Mouse (Mus musculus): Measurements from ENCODE around the gene Mtmr11. TPM values are rescaled to one million over a fixed set of nuclear protein-coding genes. Genes with fewer than 3 reads are reported as not detected.
A peak's percentile ranks its signal among the peaks of the same experiment; 100 is the strongest.
"Not testable (repeated sequence)": the region's sequence is repeated elsewhere in the genome, so short reads cannot be mapped to it uniquely, and the experiment has no call there.

The Mtmr11 gene
- polyA plus RNA-seq, 1 experiment from 2014 or later, result 26.6 TPM

DNA sequence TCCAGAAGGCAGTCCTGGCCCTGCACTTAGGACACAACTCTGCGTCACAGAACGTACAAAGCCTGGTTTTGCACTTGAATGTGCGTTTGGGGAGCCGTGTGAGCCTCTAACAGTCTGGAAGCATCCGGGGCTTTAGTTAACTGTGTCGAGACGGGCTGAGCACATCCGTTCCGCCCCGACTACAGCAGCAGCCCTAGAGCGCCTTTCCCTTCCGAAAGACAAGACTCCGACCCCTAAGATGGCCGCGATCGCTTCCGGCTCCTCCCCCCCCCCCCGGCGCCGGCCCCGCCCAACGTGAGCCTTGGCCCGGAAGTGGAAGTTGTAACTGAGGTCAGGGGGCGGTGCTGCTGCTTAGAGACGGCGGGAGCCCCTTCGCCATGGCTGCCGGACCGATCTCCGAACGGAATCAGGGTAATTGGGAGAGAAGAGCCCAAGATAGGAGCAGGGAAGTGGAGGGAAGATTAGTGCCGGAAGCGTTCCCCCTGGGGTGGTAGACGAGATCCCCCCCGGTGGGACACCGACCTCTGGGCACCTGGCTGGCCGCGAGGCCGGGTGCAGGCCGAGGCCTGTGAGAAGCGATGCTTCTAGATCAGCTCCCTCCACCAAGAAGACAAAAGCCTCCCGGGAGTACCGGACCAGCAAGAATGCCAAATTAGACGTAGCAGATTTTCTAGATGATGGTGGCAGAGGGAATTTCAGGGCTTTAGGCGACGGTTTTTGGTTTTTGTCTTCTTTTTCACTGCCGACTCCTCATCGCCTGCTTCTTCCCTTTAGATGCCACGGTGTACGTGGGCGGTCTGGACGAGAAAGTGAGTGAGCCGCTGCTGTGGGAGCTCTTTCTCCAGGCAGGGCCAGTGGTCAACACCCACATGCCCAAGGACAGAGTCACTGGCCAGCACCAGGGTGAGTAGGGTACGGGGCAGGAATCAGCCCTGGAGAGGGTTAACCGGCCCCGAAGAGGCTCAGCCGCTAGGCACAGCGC, 10.7 kb downstream of the Mtmr11 start, which contains the start of gene Sf3b4:
TSS of gene Sf3b4 (plus strand) at position 136 of the 982 bp plus-strand sequence.
- under 1% methylated on average over 58 of the region's 58 CpGs for WGBS
- peak within 1 kb of the TSS; percentile 99 for H3K27ac ChIP-seq (replicated peaks)

DNA sequence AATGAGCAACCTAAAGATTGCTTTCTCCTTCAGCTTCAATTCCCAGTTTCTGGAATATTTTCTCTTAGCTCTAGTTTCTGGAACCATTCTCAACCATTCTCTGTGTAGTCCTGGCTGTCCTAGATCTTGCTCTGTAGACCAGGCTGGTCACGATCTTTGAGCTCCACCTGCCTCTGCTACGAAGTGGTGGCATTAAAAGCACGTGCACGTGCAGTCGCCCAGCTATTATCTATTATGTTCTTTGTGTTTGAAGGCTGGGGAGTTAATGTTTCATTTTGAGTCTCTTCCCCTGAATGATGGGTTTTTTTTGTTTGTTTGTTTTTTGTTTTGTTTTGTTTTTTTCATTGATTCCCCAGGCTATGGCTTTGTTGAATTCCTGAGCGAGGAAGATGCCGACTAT, 11.4 kb downstream of the Mtmr11 start:
- Histone ChIP-seq H3K4me3 (replicated peaks) (peak overlapping the region; percentile 93), H3K27ac (replicated peaks) (no peak overlapping the region), H3K36me3 (peaks cover 49% of the 10 kb centered on the region), H3K4me1 (peaks cover 34% of the 10 kb centered on the region), H3K9ac (peak overlapping the region; percentile 74), H3K4me2 (replicated peaks) (peak overlapping the region; percentile 86), H3K27me3 (no peaks in the 10 kb centered on the region), H3K9me3 (replicated peaks) (no peaks in the 10 kb centered on the region)
- 27% methylated on average over 7 of the region's 7 CpGs for WGBS
- ATAC-seq (ENCODE audit: insufficient number of reproducible peaks, low FRiP score, low TSS enrichment, low read depth), result no peak

More for the DNA sequence above, 10.7 kb downstream of the Mtmr11 start, which contains the start of gene Sf3b4:
- H3K4me3 ChIP-seq (replicated peaks), result peak within 1 kb of the TSS; percentile 93
- H3K9ac ChIP-seq, result peak within 1 kb of the TSS; percentile 78
- H3K27me3 ChIP-seq, result no peaks in the 10 kb centered on the region
- ATAC-seq (ENCODE audit: insufficient number of reproducible peaks, low FRiP score, low TSS enrichment, low read depth), result peak; percentile 91
- H3K4me1 ChIP-seq, result peaks cover 34% of the 10 kb centered on the region
- H3K9me3 ChIP-seq (replicated peaks), result no peaks in the 10 kb centered on the region
- peak within 1 kb of the TSS; percentile 86 for H3K4me2 ChIP-seq (replicated peaks)
- peaks cover 43% of the 10 kb centered on the region for H3K36me3 ChIP-seq

DNA sequence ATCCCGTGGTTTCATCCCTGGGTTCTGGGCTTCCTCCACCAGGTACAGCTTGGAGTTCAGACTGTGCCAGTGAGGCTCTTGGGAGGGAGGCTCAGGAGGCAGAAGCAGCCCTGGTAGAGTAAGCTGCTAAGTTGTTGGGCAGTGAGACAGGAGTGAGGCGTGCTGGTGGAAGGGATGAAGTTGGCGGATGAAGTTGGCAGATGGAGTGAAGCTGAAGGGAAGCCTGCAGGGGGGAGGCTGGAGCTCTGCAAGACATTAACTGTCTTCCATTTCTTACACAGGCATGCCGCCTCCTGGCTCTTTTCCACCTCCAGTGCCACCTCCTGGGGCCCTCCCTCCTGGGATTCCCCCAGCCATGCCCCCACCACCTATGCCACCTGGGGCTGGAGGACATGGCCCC, 12.2 kb downstream of the Mtmr11 start:
- not testable (repeated sequence) for H3K27me3 ChIP-seq; H3K9me3 ChIP-seq (replicated peaks); H3K4me2 ChIP-seq (replicated peaks); H3K9ac ChIP-seq; H3K27ac ChIP-seq (replicated peaks); ATAC-seq (ENCODE audit: insufficient number of reproducible peaks, low FRiP score, low TSS enrichment, low read depth)
- peaks cover 36% of the 10 kb centered on the region for H3K4me1 ChIP-seq
- H3K36me3 ChIP-seq, result peaks cover 51% of the 10 kb centered on the region
- H3K4me3 ChIP-seq (replicated peaks), result peak overlapping the region; percentile 7; the same call in 1 of the 2 replicates
- 90% methylated on average over 4 of the region's 4 CpGs for WGBS

DNA sequence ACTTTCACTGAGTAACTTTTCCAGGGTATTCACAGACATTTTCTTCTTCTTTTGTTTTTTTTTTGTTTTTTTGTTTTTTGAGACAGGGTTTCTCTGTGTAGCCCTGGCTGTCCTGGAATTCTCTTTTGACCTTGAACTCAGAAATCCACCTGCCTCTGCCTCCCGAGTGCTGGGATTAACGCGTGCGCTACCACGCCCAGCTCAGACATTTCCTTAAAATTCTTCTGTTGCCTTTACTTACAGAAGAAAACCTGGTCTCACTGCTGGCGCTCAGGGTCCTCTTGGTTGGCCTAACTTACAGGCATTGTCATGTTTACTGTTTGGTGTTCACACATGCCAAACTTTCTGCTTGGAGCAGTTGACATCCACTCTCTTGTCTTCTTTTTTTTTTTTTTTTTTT, 13.4 kb downstream of the Mtmr11 start:
- no peaks in the 10 kb centered on the region for H3K27me3 ChIP-seq
- WGBS, result 94% methylated on average over 6 of the region's 6 CpGs
- no peak overlapping the region for H3K4me3 ChIP-seq (replicated peaks)
- H3K9me3 ChIP-seq (replicated peaks), result no peaks in the 10 kb centered on the region
- H3K4me2 ChIP-seq (replicated peaks), result no peak overlapping the region
- no peak overlapping the region for H3K27ac ChIP-seq (replicated peaks)
- no peak overlapping the region for H3K9ac ChIP-seq
- ATAC-seq (ENCODE audit: insufficient number of reproducible peaks, low FRiP score, low TSS enrichment, low read depth), result no peak
- peaks cover 42% of the 10 kb centered on the region for H3K36me3 ChIP-seq
- H3K4me1 ChIP-seq, result peaks cover 40% of the 10 kb centered on the region

DNA sequence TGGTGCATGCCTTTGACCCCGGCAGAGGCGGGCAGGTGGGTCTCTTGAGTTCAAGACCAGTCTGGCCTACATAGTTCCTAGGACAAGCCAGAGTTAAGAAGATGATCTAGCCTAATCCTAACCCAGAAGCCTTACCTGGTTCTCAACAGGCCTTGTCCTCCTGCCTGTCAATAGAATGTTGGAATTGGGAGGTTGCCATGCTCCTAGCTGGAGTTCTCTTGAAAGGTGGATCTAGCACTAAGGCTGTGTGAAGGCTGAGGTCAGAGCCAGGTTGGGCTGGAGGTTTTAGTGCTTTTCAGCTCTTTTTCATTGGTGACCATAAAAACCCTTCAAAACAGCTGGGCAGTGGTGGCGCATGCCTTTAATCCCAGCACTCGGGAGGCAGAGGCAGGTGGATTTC, 16.6 kb downstream of the Mtmr11 start:
- Histone ChIP-seq H3K4me2 (replicated peaks) (no peak overlapping the region), H3K9me3 (replicated peaks) (no peaks in the 10 kb centered on the region), H3K4me3 (replicated peaks) (no peak overlapping the region), H3K27ac (replicated peaks) (no peak overlapping the region), H3K36me3 (peaks cover 41% of the 10 kb centered on the region), H3K27me3 (no peaks in the 10 kb centered on the region), H3K9ac (no peak overlapping the region), H3K4me1 (peaks cover 43% of the 10 kb centered on the region)
- 88% methylated on average over 4 of the region's 4 CpGs for WGBS
- no peak for ATAC-seq (ENCODE audit: insufficient number of reproducible peaks, low FRiP score, low TSS enrichment, low read depth)

DNA sequence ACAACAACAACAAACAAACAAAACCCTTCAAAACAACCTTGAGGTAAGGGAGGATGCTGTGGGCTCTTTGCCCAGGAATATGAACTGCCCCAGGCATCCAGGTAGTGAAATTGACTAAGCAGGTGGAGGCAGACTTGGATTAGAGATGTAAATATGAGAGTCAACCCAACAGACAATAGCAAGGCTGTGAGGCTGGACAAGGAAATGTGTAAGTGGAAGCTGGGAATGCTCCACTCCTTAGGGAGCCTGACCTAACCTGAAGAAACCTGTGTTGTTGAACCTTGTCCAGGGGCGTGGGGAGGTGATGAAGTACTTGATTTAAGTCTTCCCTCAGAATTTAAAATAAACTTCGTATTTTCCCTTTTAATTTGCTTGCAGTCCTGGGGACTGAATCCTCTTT, 17.1 kb downstream of the Mtmr11 start:
- Histone ChIP-seq H3K4me3 (replicated peaks) (no peak overlapping the region), H3K9me3 (replicated peaks) (no peaks in the 10 kb centered on the region), H3K4me2 (replicated peaks) (no peak overlapping the region), H3K4me1 (peaks cover 40% of the 10 kb centered on the region), H3K9ac (no peak overlapping the region), H3K36me3 (peaks cover 41% of the 10 kb centered on the region), H3K27me3 (no peaks in the 10 kb centered on the region), H3K27ac (replicated peaks) (no peak overlapping the region)
- ATAC-seq (ENCODE audit: insufficient number of reproducible peaks, low FRiP score, low TSS enrichment, low read depth), result no peak
- WGBS, result 66% methylated on average over 2 of the region's 2 CpGs

DNA sequence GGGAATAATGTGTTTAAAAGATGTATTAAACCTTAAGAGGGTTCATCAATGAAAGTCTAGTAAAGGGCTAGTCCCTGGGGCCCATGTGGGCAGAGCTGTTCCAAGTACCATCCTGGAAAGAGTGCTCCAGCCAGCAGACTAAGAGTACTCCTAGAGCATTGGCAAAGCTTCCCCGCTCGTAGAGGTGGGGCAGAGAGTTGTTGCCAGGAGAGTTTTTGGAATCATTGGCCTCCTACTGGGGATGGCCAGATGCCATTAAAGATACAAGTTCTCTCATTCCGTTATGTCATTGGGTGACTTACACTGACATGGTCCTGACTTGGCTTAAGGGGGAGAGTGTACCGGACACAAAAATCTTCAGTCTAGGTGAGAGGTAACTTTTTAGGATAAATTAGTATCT, 17.7 kb downstream of the Mtmr11 start:
- no peaks in the 10 kb centered on the region for H3K27me3 ChIP-seq
- H3K4me1 ChIP-seq, result peaks cover 33% of the 10 kb centered on the region
- no peak overlapping the region for H3K4me2 ChIP-seq (replicated peaks)
- WGBS, result 54% methylated on average over 4 of the region's 4 CpGs
- H3K27ac ChIP-seq (replicated peaks), result no peak overlapping the region
- H3K4me3 ChIP-seq (replicated peaks), result no peak overlapping the region
- no peak for ATAC-seq (ENCODE audit: insufficient number of reproducible peaks, low FRiP score, low TSS enrichment, low read depth)
- H3K36me3 ChIP-seq, result peaks cover 38% of the 10 kb centered on the region
- no peaks in the 10 kb centered on the region for H3K9me3 ChIP-seq (replicated peaks)
- H3K9ac ChIP-seq, result no peak overlapping the region

DNA sequence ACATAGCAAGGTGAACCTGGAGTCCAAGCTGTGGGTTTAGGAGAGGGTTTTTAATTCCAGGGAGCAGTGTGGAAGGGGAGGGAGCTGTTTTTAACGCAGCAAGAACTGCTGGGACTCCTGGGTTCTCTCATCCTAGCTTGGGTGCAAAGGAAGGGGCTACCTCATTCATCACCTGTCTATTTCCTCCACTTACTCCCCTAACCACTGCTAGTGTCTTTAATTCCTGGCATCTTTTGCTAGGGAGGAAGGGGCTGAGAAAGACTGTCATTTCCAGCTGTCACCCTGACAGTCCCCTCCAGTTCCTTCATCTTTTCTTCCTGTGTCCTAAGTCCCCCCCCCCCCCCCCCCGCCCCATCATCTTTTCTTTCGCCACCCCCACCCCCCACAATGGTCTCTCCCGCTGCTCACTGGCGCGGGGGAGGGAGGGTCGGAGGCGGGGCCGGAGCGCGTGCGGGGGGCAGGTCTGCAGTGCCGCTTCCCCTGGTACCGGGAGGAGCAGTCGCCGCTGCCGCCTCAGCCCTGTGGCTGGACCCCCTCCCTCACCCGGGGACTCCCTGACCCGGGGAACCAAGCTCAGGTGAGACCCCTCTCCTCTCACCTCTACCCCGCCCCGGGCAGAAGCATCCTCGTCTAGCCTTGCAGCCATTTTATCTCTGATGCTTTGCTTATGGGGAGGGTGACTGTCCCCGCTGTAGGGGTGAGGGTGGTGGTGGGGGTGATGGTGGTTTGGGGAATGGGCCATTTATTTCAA, 19.1 kb downstream of the Mtmr11 start, which contains the start of gene Sv2a:
TSS of gene Sv2a (plus strand) at position 425 of the 751 bp plus-strand sequence.
- Histone ChIP-seq H3K9ac (peak within 1 kb of the TSS; percentile 37), H3K36me3 (peaks cover 26% of the 10 kb centered on the region), H3K4me2 (replicated peaks) (peak within 1 kb of the TSS; percentile 81), H3K4me1 (peaks cover 29% of the 10 kb centered on the region), H3K27ac (replicated peaks) (no peak within 1 kb of the TSS), H3K4me3 (replicated peaks) (peak within 1 kb of the TSS; percentile 57), H3K27me3 (no peaks in the 10 kb centered on the region), H3K9me3 (replicated peaks) (no peaks in the 10 kb centered on the region)
- ATAC-seq (ENCODE audit: insufficient number of reproducible peaks, low FRiP score, low TSS enrichment, low read depth), result peak; percentile 52; the same call in 1 of the 2 replicates
- WGBS, result 2% methylated on average over 22 of the region's 23 CpGs

DNA sequence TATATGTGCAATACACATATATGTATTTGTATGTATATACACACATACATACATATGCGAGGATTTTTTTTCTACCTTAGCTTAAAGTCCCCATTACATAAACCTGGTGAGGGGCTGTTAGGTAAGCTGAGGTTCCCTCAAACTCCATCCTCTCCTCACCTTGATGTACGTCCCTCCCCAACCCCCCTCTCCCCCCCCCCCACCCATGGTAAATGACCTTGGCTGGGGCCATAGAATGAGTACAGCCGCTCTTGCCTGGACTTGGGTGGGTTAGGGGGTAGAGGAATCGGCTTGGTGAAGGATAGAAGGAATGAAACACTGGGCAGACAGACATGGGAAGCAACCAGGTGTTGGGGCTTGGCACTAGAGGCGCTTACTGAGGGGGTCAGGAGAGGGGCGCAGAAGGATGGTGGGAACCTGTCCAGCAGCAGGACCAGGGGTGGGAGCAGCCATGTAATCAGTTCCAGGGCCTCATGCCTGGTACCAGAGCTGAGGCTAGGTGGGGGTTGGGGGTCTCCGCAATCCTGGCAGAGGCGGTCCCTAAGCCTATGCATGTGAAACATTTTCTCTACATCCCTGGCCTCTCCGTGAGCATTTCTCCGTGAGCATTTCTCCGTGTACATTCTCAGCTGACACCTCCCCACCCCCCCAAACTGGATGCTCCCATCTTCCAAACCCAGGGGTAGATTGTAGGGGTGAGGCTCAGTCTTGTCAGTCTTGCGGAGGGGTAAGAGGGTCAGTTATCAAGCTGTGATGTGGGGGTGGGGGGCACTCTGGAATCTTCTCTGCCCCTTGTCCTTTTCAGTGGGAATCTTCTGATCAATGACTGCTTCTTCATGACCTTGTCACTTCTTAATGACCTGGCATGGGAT, 19.9 kb downstream of the Mtmr11 start:
- peaks cover 29% of the 10 kb centered on the region for H3K4me1 ChIP-seq
- H3K27ac ChIP-seq (replicated peaks), result no peak overlapping the region
- H3K9me3 ChIP-seq (replicated peaks), result no peaks in the 10 kb centered on the region
- H3K9ac ChIP-seq, result peak overlapping the region; percentile 4; the same call in 1 of the 2 replicates
- 23% methylated on average over 12 of the region's 12 CpGs for WGBS
- peak overlapping the region; percentile 57 for H3K4me3 ChIP-seq (replicated peaks)
- peaks cover 18% of the 10 kb centered on the region for H3K36me3 ChIP-seq
- H3K4me2 ChIP-seq (replicated peaks), result peak overlapping the region; percentile 81
- 0 out of 2 replicates have a peak, but pooled peaks have one; percentile 2 for ATAC-seq (ENCODE audit: insufficient number of reproducible peaks, low FRiP score, low TSS enrichment, low read depth)
- H3K27me3 ChIP-seq, result no peaks in the 10 kb centered on the region

DNA sequence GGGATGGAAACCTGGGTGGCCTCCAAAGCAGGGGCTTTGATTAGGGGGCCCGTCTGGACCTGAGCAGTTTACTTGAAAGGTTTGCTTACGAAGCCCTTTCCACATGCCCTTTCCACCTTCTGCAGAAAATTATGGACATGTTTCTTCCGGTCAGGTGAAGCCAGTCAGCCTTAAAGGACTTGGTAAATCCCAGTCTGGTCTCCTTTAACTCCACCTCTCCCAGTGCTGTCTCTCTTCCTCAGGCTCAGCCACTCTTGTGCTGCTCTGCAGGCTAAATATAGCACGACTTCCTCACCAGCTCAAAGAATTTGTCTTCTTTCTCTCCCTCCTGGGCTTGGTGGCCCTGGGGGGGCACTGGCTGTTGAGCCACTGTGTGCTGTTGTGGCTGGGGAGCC, 20.6 kb downstream of the Mtmr11 start:
- 19% methylated on average over 4 of the region's 4 CpGs for WGBS
- peak overlapping the region; percentile 81 for H3K4me2 ChIP-seq (replicated peaks)
- no peak overlapping the region for H3K27ac ChIP-seq (replicated peaks)
- H3K9me3 ChIP-seq (replicated peaks), result no peaks in the 10 kb centered on the region
- no peaks in the 10 kb centered on the region for H3K27me3 ChIP-seq
- 0 out of 2 replicates have a peak overlapping the region, but pooled peaks have one; percentile 4 for H3K9ac ChIP-seq
- no peak for ATAC-seq (ENCODE audit: insufficient number of reproducible peaks, low FRiP score, low TSS enrichment, low read depth)
- peaks cover 15% of the 10 kb centered on the region for H3K36me3 ChIP-seq
- H3K4me1 ChIP-seq, result peaks cover 29% of the 10 kb centered on the region
- no peak overlapping the region; the same call in 1 of the 2 replicates for H3K4me3 ChIP-seq (replicated peaks)

Measured in embryonic facial prominence, embryonic 15.5 days (tissue).